Mouse (Mus musculus): ENCODE measurements around the gene Slc40a1. TPM values are rescaled to one million over a fixed set of nuclear protein-coding genes. Genes with fewer than 3 reads are reported as not detected.
A peak's percentile ranks its signal among the peaks of the same experiment; 100 is the strongest.

Gene Slc40a1
- polyA plus RNA-seq, 1 experiment from 2014 or later, result 16.4 TPM

GRCm38 (mm10) chr1:45924516-45924915 lies 1.8 kb downstream of the Slc40a1 start:
- H3K27ac ChIP-seq (ENCODE audit: low read depth, low read length), result no peak overlapping the region
- H3K4me1 ChIP-seq (ENCODE audit: control insufficient read depth, insufficient read depth, low read length), result peaks cover 5% of the 10 kb centered on the region; the same call in 1 of the 2 replicates
- H3K36me3 ChIP-seq (ENCODE audit: control insufficient read depth, insufficient read depth, low read length), result no peaks in the 10 kb centered on the region
- peak overlapping the region; percentile 80 for H3K4me2 ChIP-seq
- H3K9me3 ChIP-seq (replicated peaks; ENCODE audit: control insufficient read depth, low read length), result no peaks in the 10 kb centered on the region
- 64% methylated on average over 7 of the region's 7 CpGs for WGBS (ENCODE audit: insufficient replicate concordance)
- H3K27me3 ChIP-seq (ENCODE audit: control insufficient read depth, insufficient read depth, low read length), result peaks cover 9% of the 10 kb centered on the region
- ATAC-seq (replicated peaks; ENCODE audit: insufficient number of reproducible peaks, low FRiP score, low TSS enrichment), result no peak
- H3K9ac ChIP-seq (ENCODE audit: low read depth, low read length), result no peak overlapping the region
- H3K4me3 ChIP-seq (ENCODE audit: low read depth, low read length), result peak overlapping the region; percentile 55

- WGBS (ENCODE audit: insufficient replicate concordance), result 81% methylated on average over 4 of the region's 4 CpGs
- peaks cover 9% of the 10 kb centered on the region for H3K27me3 ChIP-seq (ENCODE audit: control insufficient read depth, insufficient read depth, low read length)
- no peaks in the 10 kb centered on the region for H3K9me3 ChIP-seq (replicated peaks; ENCODE audit: control insufficient read depth, low read length)
- H3K9ac ChIP-seq (ENCODE audit: low read depth, low read length), result no peak overlapping the region
- no peak overlapping the region for H3K4me2 ChIP-seq
- H3K27ac ChIP-seq (ENCODE audit: low read depth, low read length), result no peak overlapping the region
- no peak for ATAC-seq (replicated peaks; ENCODE audit: insufficient number of reproducible peaks, low FRiP score, low TSS enrichment)
- no peaks in the 10 kb centered on the region for H3K36me3 ChIP-seq (ENCODE audit: control insufficient read depth, insufficient read depth, low read length)
- H3K4me1 ChIP-seq (ENCODE audit: control insufficient read depth, insufficient read depth, low read length), result peaks cover 5% of the 10 kb centered on the region; the same call in 1 of the 2 replicates
- H3K4me3 ChIP-seq (ENCODE audit: low read depth, low read length), result no peak overlapping the region
Measured at GRCm38 (mm10) chr1:45923306-45923705, 3.0 kb downstream of the Slc40a1 start.

- H3K4me2 ChIP-seq, result no peak overlapping the region
- no peak overlapping the region for H3K4me3 ChIP-seq (ENCODE audit: low read depth, low read length)
- no peak overlapping the region for H3K9ac ChIP-seq (ENCODE audit: low read depth, low read length)
- no peak for ATAC-seq (replicated peaks; ENCODE audit: insufficient number of reproducible peaks, low FRiP score, low TSS enrichment)
- H3K36me3 ChIP-seq (ENCODE audit: control insufficient read depth, insufficient read depth, low read length), result no peaks in the 10 kb centered on the region
- no peak overlapping the region for H3K27ac ChIP-seq (ENCODE audit: low read depth, low read length)
- H3K9me3 ChIP-seq (replicated peaks; ENCODE audit: control insufficient read depth, low read length), result no peaks in the 10 kb centered on the region
- 89% methylated on average over 3 of the region's 3 CpGs for WGBS (ENCODE audit: insufficient replicate concordance)
- no peaks in the 10 kb centered on the region for H3K27me3 ChIP-seq (ENCODE audit: control insufficient read depth, insufficient read depth, low read length)
- H3K4me1 ChIP-seq (ENCODE audit: control insufficient read depth, insufficient read depth, low read length), result no peaks in the 10 kb centered on the region
Measured at GRCm38 (mm10) chr1:45920703-45921102, 5.6 kb downstream of the Slc40a1 start.

- Histone ChIP-seq H3K9ac (ENCODE audit: low read depth, low read length) (no peak overlapping the region), H3K4me3 (ENCODE audit: low read depth, low read length) (no peak overlapping the region), H3K4me1 (ENCODE audit: control insufficient read depth, insufficient read depth, low read length) (no peaks in the 10 kb centered on the region), H3K9me3 (replicated peaks; ENCODE audit: control insufficient read depth, low read length) (no peaks in the 10 kb centered on the region), H3K4me2 (no peak overlapping the region), H3K36me3 (ENCODE audit: control insufficient read depth, insufficient read depth, low read length) (no peaks in the 10 kb centered on the region), H3K27ac (ENCODE audit: low read depth, low read length) (no peak overlapping the region), H3K27me3 (ENCODE audit: control insufficient read depth, insufficient read depth, low read length) (no peaks in the 10 kb centered on the region)
- WGBS (ENCODE audit: insufficient replicate concordance), result 83% methylated on average over 1 of the region's 1 CpGs
- no peak for ATAC-seq (replicated peaks; ENCODE audit: insufficient number of reproducible peaks, low FRiP score, low TSS enrichment)
Measured at GRCm38 (mm10) chr1:45919752-45920151, 6.6 kb downstream of the Slc40a1 start.

- no peaks in the 10 kb centered on the region for H3K36me3 ChIP-seq (ENCODE audit: control insufficient read depth, insufficient read depth, low read length)
- no peak overlapping the region for H3K4me3 ChIP-seq (ENCODE audit: low read depth, low read length)
- no peaks in the 10 kb centered on the region for H3K9me3 ChIP-seq (replicated peaks; ENCODE audit: control insufficient read depth, low read length)
- no peak for ATAC-seq (replicated peaks; ENCODE audit: insufficient number of reproducible peaks, low FRiP score, low TSS enrichment)
- H3K9ac ChIP-seq (ENCODE audit: low read depth, low read length), result no peak overlapping the region
- H3K4me2 ChIP-seq, result no peak overlapping the region
- WGBS (ENCODE audit: insufficient replicate concordance), result 69% methylated on average over 4 of the region's 4 CpGs
- H3K27me3 ChIP-seq (ENCODE audit: control insufficient read depth, insufficient read depth, low read length), result no peaks in the 10 kb centered on the region
- no peak overlapping the region for H3K27ac ChIP-seq (ENCODE audit: low read depth, low read length)
- H3K4me1 ChIP-seq (ENCODE audit: control insufficient read depth, insufficient read depth, low read length), result no peaks in the 10 kb centered on the region
Measured at GRCm38 (mm10) chr1:45917136-45917803, 9.1 kb downstream of the Slc40a1 start.

GRCm38 (mm10) chr1:45916174-45916573 lies 10.1 kb downstream of the Slc40a1 start:
- no peak overlapping the region for H3K27ac ChIP-seq (ENCODE audit: low read depth, low read length)
- no peaks in the 10 kb centered on the region for H3K27me3 ChIP-seq (ENCODE audit: control insufficient read depth, insufficient read depth, low read length)
- no peak overlapping the region for H3K4me2 ChIP-seq
- no peaks in the 10 kb centered on the region for H3K9me3 ChIP-seq (replicated peaks; ENCODE audit: control insufficient read depth, low read length)
- 66% methylated on average over 3 of the region's 3 CpGs for whole genome bisulfite sequencing (ENCODE audit: insufficient replicate concordance)
- ATAC-seq (replicated peaks; ENCODE audit: insufficient number of reproducible peaks, low FRiP score, low TSS enrichment), result no peak
- H3K4me3 ChIP-seq (ENCODE audit: low read depth, low read length), result no peak overlapping the region
- no peak overlapping the region for H3K9ac ChIP-seq (ENCODE audit: low read depth, low read length)
- no peaks in the 10 kb centered on the region for H3K36me3 ChIP-seq (ENCODE audit: control insufficient read depth, insufficient read depth, low read length)
- H3K4me1 ChIP-seq (ENCODE audit: control insufficient read depth, insufficient read depth, low read length), result no peaks in the 10 kb centered on the region

GRCm38 (mm10) chr1:45914236-45914635 lies 12.1 kb downstream of the Slc40a1 start:
- Histone ChIP-seq H3K4me1 (ENCODE audit: control insufficient read depth, insufficient read depth, low read length) (no peaks in the 10 kb centered on the region), H3K9me3 (replicated peaks; ENCODE audit: control insufficient read depth, low read length) (no peaks in the 10 kb centered on the region), H3K4me2 (no peak overlapping the region), H3K9ac (ENCODE audit: low read depth, low read length) (no peak overlapping the region), H3K4me3 (ENCODE audit: low read depth, low read length) (no peak overlapping the region), H3K27ac (ENCODE audit: low read depth, low read length) (no peak overlapping the region), H3K27me3 (ENCODE audit: control insufficient read depth, insufficient read depth, low read length) (no peaks in the 10 kb centered on the region), H3K36me3 (ENCODE audit: control insufficient read depth, insufficient read depth, low read length) (no peaks in the 10 kb centered on the region)
- 85% methylated on average over 4 of the region's 4 CpGs for WGBS (ENCODE audit: insufficient replicate concordance)
- ATAC-seq (replicated peaks; ENCODE audit: insufficient number of reproducible peaks, low FRiP score, low TSS enrichment), result no peak

GRCm38 (mm10) chr1:45905107-45905821 lies 21.1 kb downstream of the Slc40a1 start:
- H3K9me3 ChIP-seq (replicated peaks; ENCODE audit: control insufficient read depth, low read length), result no peaks in the 10 kb centered on the region
- peaks cover 5% of the 10 kb centered on the region; the same call in 1 of the 2 replicates for H3K4me1 ChIP-seq (ENCODE audit: control insufficient read depth, insufficient read depth, low read length)
- 9% methylated on average over 5 of the region's 5 CpGs for WGBS (ENCODE audit: insufficient replicate concordance)
- no peak overlapping the region for H3K4me3 ChIP-seq (ENCODE audit: low read depth, low read length)
- no peaks in the 10 kb centered on the region for H3K36me3 ChIP-seq (ENCODE audit: control insufficient read depth, insufficient read depth, low read length)
- H3K4me2 ChIP-seq, result no peak overlapping the region
- no peaks in the 10 kb centered on the region for H3K27me3 ChIP-seq (ENCODE audit: control insufficient read depth, insufficient read depth, low read length)
- peak; percentile 78 for ATAC-seq (replicated peaks; ENCODE audit: insufficient number of reproducible peaks, low FRiP score, low TSS enrichment)
- no peak overlapping the region for H3K9ac ChIP-seq (ENCODE audit: low read depth, low read length)
- peak overlapping the region; percentile 41; the same call in 1 of the 2 replicates for H3K27ac ChIP-seq (ENCODE audit: low read depth, low read length)

Data from heart, embryonic 11.5 days (tissue).